Mouse (Mus musculus) thymus, adult 2 months (tissue): Measurements from ENCODE around the gene Sgf29. TPM values are rescaled to one million over a fixed set of nuclear protein-coding genes. Genes with fewer than 3 reads are reported as not detected.

Source experiments
- DNase-seq: peaks from one replicate; pipeline ENCODE4 v3.0.0; 2021
- H3K27ac ChIP-seq: fragments of 200-500 bp; 2 replicates; pipeline ENCODE4 v1.5.1; 2012; ENCODE audit warnings: low read length, control low read depth; ENCODE audit not compliant: control insufficient read depth, insufficient read depth
- H3K27me3 ChIP-seq: fragments of 200-500 bp; 2 replicates; pipeline ENCODE4 v1.6.1; 2012; ENCODE audit warnings: mild to moderate bottlenecking, low read length, moderate library complexity, mixed read lengths; ENCODE audit not compliant: control insufficient read depth, insufficient read depth
- H3K36me3 ChIP-seq: fragments of 200-500 bp; 2 replicates; pipeline ENCODE4 v1.6.1; 2012; ENCODE audit warnings: mild to moderate bottlenecking, low read length, moderate library complexity; ENCODE audit not compliant: control insufficient read depth, insufficient read depth
- H3K4me1 ChIP-seq: fragments of 200-500 bp; replicated peaks from 2 replicates; pipeline ENCODE4 v1.6.1; 2012; ENCODE audit warnings: low read length; ENCODE audit not compliant: control insufficient read depth, insufficient read depth
- H3K4me3 ChIP-seq: fragments of 200-500 bp; 2 replicates; pipeline ENCODE4 v1.5.1; 2012; ENCODE audit warnings: mild to moderate bottlenecking, low read length, control low read depth, moderate library complexity; ENCODE audit not compliant: control insufficient read depth, insufficient read depth
- CTCF ChIP-seq: fragments of 200-500 bp; IDR thresholded peaks from 2 replicates; pipeline ENCODE4 v1.5.1; 2012; ENCODE audit warnings: mild to moderate bottlenecking, control low read depth, low read length, moderate library complexity, borderline replicate concordance; ENCODE audit not compliant: control insufficient read depth, poor library complexity, insufficient read depth; ENCODE audit errors: extremely low read depth
- POLR2A ChIP-seq: fragments of 200-500 bp; IDR thresholded peaks from 2 replicates; pipeline ENCODE4 v1.6.1; 2012; ENCODE audit warnings: mild to moderate bottlenecking, low read length, control low read depth, moderate library complexity; ENCODE audit not compliant: control insufficient read depth, poor library complexity, insufficient read depth; ENCODE audit errors: extremely low read depth
- WGBS: fragments of 180-500 bp; shearing (Covaris S2); methylation state at CpG from one replicate; pipeline ENCODE4 v1.1.7; 2018; 5-methylcytosine and 5-hydroxymethylcytosine counted together
- polyA plus RNA-seq: library from polyadenylated mRNA; depleted of rRNA; stranded (reverse); fragments of >200 nt; gene quantifications from 2 replicates; pipeline ENCODE4 v1.2.3, GENCODE M21; 2012

Sgf29 gene
- polyA plus RNA-seq, 1 experiment, result 99.6 TPM

- H3K4me1 ChIP-seq, result peaks cover 5% of the 10 kb centered on the region
- H3K36me3 ChIP-seq, result peaks cover 16% of the 10 kb centered on the region
- WGBS, result 96% methylated on average over 3 of the region's 3 CpGs
Measured at GRCm38 (mm10) chr7:126659771-126660170, 10.7 kb downstream of the Sgf29 start.

GRCm38 (mm10) chr7:126663646-126664045 is 14.5 kb downstream of the Sgf29 start:
- 86% methylated on average over 8 of the region's 8 CpGs for WGBS
- no peaks in the 10 kb centered on the region for H3K27me3 ChIP-seq
- H3K36me3 ChIP-seq, result peaks cover 23% of the 10 kb centered on the region
- no peak overlapping the region for H3K4me3 ChIP-seq
- DNase-seq, result no peak
- H3K4me1 ChIP-seq, result 0 out of 2 replicates have a peak, but pooled peaks cover 2% of the 10 kb centered on the region
- H3K27ac ChIP-seq, result peak overlapping the region; percentile 33; the same call in 1 of the 2 replicates
- TF ChIP-seq CTCF (no peak), POLR2A (no peak)

More at GRCm38 (mm10) chr7:126659771-126660170, 10.7 kb downstream of the Sgf29 start:
- H3K27me3 ChIP-seq, result no peaks in the 10 kb centered on the region
- DNase-seq, result no peak
- no peak overlapping the region for H3K4me3 ChIP-seq
- TF ChIP-seq POLR2A, result no peak
- no peak for TF ChIP-seq CTCF
- no peak overlapping the region for H3K27ac ChIP-seq

GRCm38 (mm10) chr7:126665269-126665668 is 16.2 kb downstream of the Sgf29 start:
- H3K4me3 ChIP-seq, result no peak overlapping the region
- no peaks in the 10 kb centered on the region for H3K27me3 ChIP-seq
- H3K36me3 ChIP-seq, result peaks cover 23% of the 10 kb centered on the region
- TF ChIP-seq CTCF (no peak), POLR2A (no peak)
- 0 out of 2 replicates have a peak, but pooled peaks cover 2% of the 10 kb centered on the region for H3K4me1 ChIP-seq
- H3K27ac ChIP-seq, result no peak overlapping the region
- WGBS, result 98% methylated on average over 3 of the region's 3 CpGs
- DNase-seq, result no peak

GRCm38 (mm10) chr7:126667495-126668090 is 18.5 kb downstream of the Sgf29 start:
- Histone ChIP-seq H3K27ac (no peak overlapping the region), H3K27me3 (no peaks in the 10 kb centered on the region), H3K4me1 (0 out of 2 replicates have a peak, but pooled peaks cover 2% of the 10 kb centered on the region), H3K36me3 (peaks cover 25% of the 10 kb centered on the region), H3K4me3 (no peak overlapping the region)
- TF ChIP-seq POLR2A, result no peak
- TF ChIP-seq CTCF, result no peak
- WGBS, result 70% methylated on average over 9 of the region's 9 CpGs
- DNase-seq, result no peak

- 66% methylated on average over 5 of the region's 5 CpGs for WGBS
- no peak overlapping the region for H3K4me3 ChIP-seq
- 0 out of 2 replicates have a peak, but pooled peaks cover 2% of the 10 kb centered on the region for H3K4me1 ChIP-seq
- H3K36me3 ChIP-seq, result peaks cover 27% of the 10 kb centered on the region
- no peak for DNase-seq
- TF ChIP-seq CTCF (no peak), POLR2A (no peak)
- H3K27ac ChIP-seq, result no peak overlapping the region
- H3K27me3 ChIP-seq, result no peaks in the 10 kb centered on the region
Measured at GRCm38 (mm10) chr7:126668452-126668851, 19.3 kb downstream of the Sgf29 start.

- Histone ChIP-seq H3K36me3 (peaks cover 12% of the 10 kb centered on the region), H3K27me3 (no peaks in the 10 kb centered on the region), H3K4me1 (0 out of 2 replicates have a peak, but pooled peaks cover 2% of the 10 kb centered on the region), H3K4me3 (no peak overlapping the region), H3K27ac (no peak overlapping the region)
- TF ChIP-seq CTCF, result no peak
- no peak for TF ChIP-seq POLR2A
- DNase-seq, result no peak
- WGBS, result 96% methylated on average over 3 of the region's 3 CpGs
Measured at GRCm38 (mm10) chr7:126670152-126670551, 21.0 kb downstream of the Sgf29 start.

GRCm38 (mm10) chr7:126672111-126672510 is 23.0 kb downstream of the Sgf29 start:
- WGBS, result 97% methylated on average over 9 of the region's 9 CpGs
- H3K27me3 ChIP-seq, result no peaks in the 10 kb centered on the region
- peaks cover 8% of the 10 kb centered on the region; the same call in 1 of the 2 replicates for H3K36me3 ChIP-seq
- no peak for DNase-seq
- 0 out of 2 replicates have a peak, but pooled peaks cover 2% of the 10 kb centered on the region for H3K4me1 ChIP-seq
- no peak overlapping the region for H3K27ac ChIP-seq
- H3K4me3 ChIP-seq, result no peak overlapping the region
- TF ChIP-seq POLR2A (no peak), CTCF (no peak)
